23 mouse cellular contexts compared by ENCODE assay signal in the genomic region with DNA sequence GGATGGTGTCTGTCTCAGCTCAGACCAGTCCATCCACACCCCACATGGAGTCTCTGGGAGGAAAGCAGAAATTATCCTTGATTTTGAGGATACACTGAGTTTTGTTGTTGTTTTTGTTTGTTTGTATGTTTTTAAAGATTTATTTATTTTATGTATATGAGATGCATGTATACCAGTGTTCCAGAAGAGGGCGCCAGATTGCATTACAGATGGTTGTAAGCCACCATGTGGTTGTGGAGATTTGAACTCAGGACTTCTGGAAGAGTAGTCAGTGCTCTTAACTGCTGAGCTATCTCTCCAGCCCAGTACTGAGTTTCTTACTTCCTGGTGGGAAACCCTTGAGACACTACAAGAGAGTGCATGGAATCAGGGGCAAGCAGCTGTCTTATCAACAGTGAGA. TPM values are rescaled to one million over a fixed set of nuclear protein-coding genes. Genes with fewer than 3 reads are reported as not detected.
A peak's percentile ranks its signal among the peaks of the same experiment; 100 is the strongest.
DNase-seq lines count a peak whose midpoint lies in the region; ATAC-seq and TF ChIP-seq lines count a peak whose summit lies in the region.
"Had no signal": no experiment of that assay in that cellular context is flagged by ENCODE, and none has a peak within 500 bp of the region (broad histone marks: within the 10 kb centered on the region; RNA-seq: fewer than 3 reads in every experiment).

No protein-coding gene starts in this region.

- no peaks in the 10 kb centered on the region for H3K9me3 ChIP-seq in hindbrain, embryonic 10.5 days
- H3K9me3 ChIP-seq in hindbrain, embryonic 14.5 days (ENCODE audit: control insufficient read depth, low read length): no peaks in the 10 kb centered on the region
- no peaks in the 10 kb centered on the region for H3K9me3 ChIP-seq in liver, postnatal 0 days (ENCODE audit: low read length)
- no peaks in the 10 kb centered on the region for H3K9me3 ChIP-seq in liver, embryonic 12.5 days (replicated peaks)
- H3K9me3 ChIP-seq in limb, embryonic 14.5 days (ENCODE audit: control insufficient read depth, low read length): no peaks in the 10 kb centered on the region
- H3K9me3 ChIP-seq: heart, embryonic 10.5 days had no signal

- peak; percentile 45 for TF ChIP-seq CTCF in liver, postnatal 0 days (IDR thresholded peaks at IDR 0.05; ENCODE audit: low read depth)
- TF ChIP-seq CTCF in Patski (IDR thresholded peaks at IDR 0.05): peak; percentile 70

- CTCF ChIA-PET in Patski (lab: Charles Lee): interaction anchor here (0.7 to 1.8 kb wide), 5 partner anchors 9 to 105 kb away, joined by 3 to 7 read pairs (median 3); no protein-coding TSS in a partner anchor

- no peak overlapping the region for H3K4me3 ChIP-seq in hindbrain, embryonic 10.5 days
- no peak overlapping the region for H3K4me3 ChIP-seq in hindbrain, embryonic 14.5 days (replicated peaks; ENCODE audit: low read length)
- no peak overlapping the region for H3K4me3 ChIP-seq in liver, postnatal 0 days (ENCODE audit: low read depth, low read length)
- H3K4me3 ChIP-seq in liver, embryonic 12.5 days: no peak overlapping the region
- no peak overlapping the region for H3K4me3 ChIP-seq in limb, embryonic 14.5 days (replicated peaks; ENCODE audit: low read length)
- H3K4me3 ChIP-seq: heart, embryonic 10.5 days had no signal

- in situ Hi-C loops in Patski (cut with MboI; ENCODE audit: low pct_unique_long_range_greater_than_20kb): no loop called here

- peaks cover 60% of the 10 kb centered on the region for H3K4me1 ChIP-seq in hindbrain, embryonic 10.5 days (replicated peaks)
- H3K4me1 ChIP-seq in hindbrain, embryonic 14.5 days (replicated peaks; ENCODE audit: control insufficient read depth, insufficient read depth, low read length): peaks cover 9% of the 10 kb centered on the region
- H3K4me1 ChIP-seq in liver, postnatal 0 days (ENCODE audit: insufficient read depth): peaks cover 12% of the 10 kb centered on the region
- H3K4me1 ChIP-seq in liver, embryonic 12.5 days: peaks cover 14% of the 10 kb centered on the region
- peaks cover 18% of the 10 kb centered on the region for H3K4me1 ChIP-seq in limb, embryonic 14.5 days (ENCODE audit: control insufficient read depth, insufficient read depth, low read length)

- peaks cover 4% of the 10 kb centered on the region; the same call in 1 of the 2 replicates for H3K27me3 ChIP-seq in hindbrain, embryonic 10.5 days (ENCODE audit: insufficient read depth, poor library complexity, severe bottlenecking)
- H3K27me3 ChIP-seq in hindbrain, embryonic 14.5 days (ENCODE audit: control insufficient read depth, insufficient read depth, low read length): no peaks in the 10 kb centered on the region
- H3K27me3 ChIP-seq in liver, postnatal 0 days (ENCODE audit: insufficient read depth, low read length): no peaks in the 10 kb centered on the region
- H3K27me3 ChIP-seq in liver, embryonic 12.5 days (replicated peaks): no peaks in the 10 kb centered on the region
- H3K27me3 ChIP-seq in Patski: no peaks in the 10 kb centered on the region
- H3K27me3 ChIP-seq in limb, embryonic 14.5 days (ENCODE audit: control insufficient read depth, insufficient read depth, low read length): no peaks in the 10 kb centered on the region

- POLR2A ChIA-PET in Patski (lab: Charles Lee): no interaction called here

- 80% methylated on average over 1 of the region's 1 CpGs for WGBS in hindbrain, embryonic 10.5 days
- WGBS in hindbrain, embryonic 14.5 days: 92% methylated on average over 1 of the region's 1 CpGs
- WGBS in liver, postnatal 0 days (ENCODE audit: insufficient replicate concordance): 65% methylated on average over 1 of the region's 1 CpGs
- 33% methylated on average over 1 of the region's 1 CpGs for WGBS in liver, embryonic 12.5 days (ENCODE audit: insufficient replicate concordance)
- WGBS in limb, embryonic 14.5 days: 85% methylated on average over 1 of the region's 1 CpGs

- no peak overlapping the region for H3K4me2 ChIP-seq in hindbrain, embryonic 14.5 days (replicated peaks)
- H3K4me2 ChIP-seq in liver, postnatal 0 days (ENCODE audit: low read depth, low read length): no peak overlapping the region
- no peak overlapping the region for H3K4me2 ChIP-seq in liver, embryonic 12.5 days
- no peak overlapping the region for H3K4me2 ChIP-seq in limb, embryonic 14.5 days (replicated peaks; ENCODE audit: low read depth, low read length, severe bottlenecking)

- no peak for DNase-seq in hindbrain, embryonic 10.5 days (ENCODE audit: low spot score)
- DNase-seq in hindbrain, embryonic 14.5 days (ENCODE audit: low spot score): no peak
- DNase-seq in liver, postnatal 0 days: no peak
- no peak for DNase-seq in Patski (ENCODE audit: low read depth, low spot score)
- DNase-seq in limb, embryonic 14.5 days (ENCODE audit: low spot score): peak; percentile 25
- DNase-seq in T-cell, adult 2 months (ENCODE audit: low spot score): no peak
- DNase-seq: cerebellum, adult 11 months; gastrocnemius, postnatal 25 days; heart, postnatal 36 days; kidney, postnatal 14 days; lung, adult 18-20 months; right cerebral cortex, postnatal 4 days had no signal

- H3K9ac ChIP-seq in hindbrain, embryonic 14.5 days: no peak overlapping the region
- H3K9ac ChIP-seq in liver, postnatal 0 days (replicated peaks): no peak overlapping the region
- H3K9ac ChIP-seq in liver, embryonic 12.5 days: no peak overlapping the region
- H3K9ac ChIP-seq in limb, embryonic 14.5 days (ENCODE audit: low read depth, low read length, severe bottlenecking): no peak overlapping the region

- no peak for TF ChIP-seq EP300 in liver, postnatal 0 days (IDR thresholded peaks at IDR 0.05; ENCODE audit: low read depth)

- ATAC-seq in hindbrain, embryonic 14.5 days (ENCODE audit: low FRiP score): no peak
- no peak for ATAC-seq in liver, postnatal 0 days
- no peak for ATAC-seq in liver, embryonic 12.5 days
- ATAC-seq in Patski: no peak
- ATAC-seq in limb, embryonic 14.5 days (ENCODE audit: low FRiP score, low read depth): no peak
- no peak for ATAC-seq in erythroid progenitor cell, adult 5-6 weeks (replicated peaks; ENCODE audit: low FRiP score, poor library complexity, severe bottlenecking)
- ATAC-seq: forebrain, embryonic 14.5 days had no signal

- no peak for TF ChIP-seq POLR2A in limb, embryonic 14.5 days (IDR thresholded peaks at IDR 0.05; ENCODE audit: borderline replicate concordance, extremely low read depth, insufficient read depth, insufficient read length)

- H3K27ac ChIP-seq in hindbrain, embryonic 10.5 days: 0 out of 2 replicates have a peak overlapping the region, but pooled peaks have one; percentile 6
- H3K27ac ChIP-seq in hindbrain, embryonic 14.5 days: no peak overlapping the region
- H3K27ac ChIP-seq in liver, postnatal 0 days (ENCODE audit: low read depth): no peak overlapping the region
- no peak overlapping the region for H3K27ac ChIP-seq in liver, embryonic 12.5 days
- H3K27ac ChIP-seq in limb, embryonic 14.5 days (replicated peaks; ENCODE audit: low read depth, low read length): no peak overlapping the region
- H3K27ac ChIP-seq: heart, embryonic 10.5 days had no signal

- H3K36me3 ChIP-seq in hindbrain, embryonic 10.5 days: no peaks in the 10 kb centered on the region
- H3K36me3 ChIP-seq in hindbrain, embryonic 14.5 days (replicated peaks; ENCODE audit: control insufficient read depth, insufficient read depth): no peaks in the 10 kb centered on the region
- no peaks in the 10 kb centered on the region for H3K36me3 ChIP-seq in liver, postnatal 0 days (replicated peaks; ENCODE audit: insufficient read depth, low read length)
- no peaks in the 10 kb centered on the region for H3K36me3 ChIP-seq in liver, embryonic 12.5 days
- no peaks in the 10 kb centered on the region for H3K36me3 ChIP-seq in limb, embryonic 14.5 days (ENCODE audit: control insufficient read depth, insufficient read depth, low read length)
- H3K36me3 ChIP-seq: heart, embryonic 10.5 days had no signal

RNA-seq across cellular contexts. Expression of gene Gpr142, which starts 10.6 kb away (rescaled TPM):
- 0.37 and 0.77 TPM in 2 replicates for polyA plus RNA-seq in hindbrain, embryonic 10.5 days (2016; fragmentation: Nextera tagmentation; extraction: Ambion mirVana)
- not detected in 2 replicates for polyA plus RNA-seq in hindbrain, embryonic 14.5 days (2014; fragmentation: Nextera tagmentation; extraction: Ambion mirVana)
- polyA plus RNA-seq in liver, postnatal 0 days (2015; fragmentation: Nextera tagmentation; extraction: Ambion mirVana): not detected in 2 replicates
- not detected in 2 replicates for polyA plus RNA-seq in liver, embryonic 12.5 days (2016; fragmentation: Nextera tagmentation; extraction: Ambion mirVana)
- polyA plus RNA-seq in Patski (2021): 0.12 TPM
- 0.19 TPM in 1 of 2 replicates, not detected in the other for polyA plus RNA-seq in limb, embryonic 14.5 days (2012; rRNA removed)
- polyA plus RNA-seq in limb, embryonic 14.5 days (2014; fragmentation: Nextera tagmentation; extraction: Ambion mirVana): not detected in 2 replicates
- total RNA-seq in erythroid progenitor cell, adult 5-6 weeks (2015; ENCODE audit: low replicate concordance): not detected in 2 replicates
- total RNA-seq in erythroid progenitor cell, adult 5-6 weeks (2017; ENCODE audit: low replicate concordance): not detected in 2 replicates
- total RNA-seq: gastrocnemius, postnatal 25 days; heart, postnatal 36 days; layer of hippocampus, postnatal 14 days; left cerebral cortex, postnatal 36 days; megakaryocyte, adult 5-6 weeks; monocyte, adult 5-6 weeks had no signal
- polyA plus RNA-seq: forebrain, embryonic 14.5 days; heart, embryonic 10.5 days; intestine, embryonic 14.5 days; neural tube, embryonic 14.5 days; thymus, postnatal 0 days had no signal

RNA-seq across cellular contexts. Expression of gene Btbd17, which starts 13.6 kb away (rescaled TPM):
- polyA plus RNA-seq in hindbrain, embryonic 10.5 days (2016; fragmentation: Nextera tagmentation; extraction: Ambion mirVana): 50.8 and 60.0 TPM in 2 replicates
- 20.0 and 22.1 TPM in 2 replicates for polyA plus RNA-seq in hindbrain, embryonic 14.5 days (2014; fragmentation: Nextera tagmentation; extraction: Ambion mirVana)
- not detected in 2 replicates for polyA plus RNA-seq in liver, postnatal 0 days (2015; fragmentation: Nextera tagmentation; extraction: Ambion mirVana)
- polyA plus RNA-seq in liver, embryonic 12.5 days (2016; fragmentation: Nextera tagmentation; extraction: Ambion mirVana): not detected in 2 replicates
- polyA plus RNA-seq in Patski (2021): 0.45 TPM
- 2.7 and 3.2 TPM in 2 replicates for polyA plus RNA-seq in limb, embryonic 14.5 days (2012; rRNA removed)
- polyA plus RNA-seq in limb, embryonic 14.5 days (2014; fragmentation: Nextera tagmentation; extraction: Ambion mirVana): 1.00 and 1.4 TPM in 2 replicates
- total RNA-seq in erythroid progenitor cell, adult 5-6 weeks (2015; ENCODE audit: low replicate concordance): not detected in 2 replicates
- total RNA-seq in erythroid progenitor cell, adult 5-6 weeks (2017; ENCODE audit: low replicate concordance): not detected in 2 replicates
- total RNA-seq: gastrocnemius, postnatal 25 days; heart, postnatal 36 days; megakaryocyte, adult 5-6 weeks; monocyte, adult 5-6 weeks had no signal
- polyA plus RNA-seq: thymus, postnatal 0 days had no signal

RNA-seq across cellular contexts. Expression of gene Gprc5c, which starts 41.6 kb away (rescaled TPM):
- 31.5 and 42.9 TPM in 2 replicates for polyA plus RNA-seq in hindbrain, embryonic 10.5 days (2016; fragmentation: Nextera tagmentation; extraction: Ambion mirVana)
- 8.5 and 9.9 TPM in 2 replicates for polyA plus RNA-seq in hindbrain, embryonic 14.5 days (2014; fragmentation: Nextera tagmentation; extraction: Ambion mirVana)
- polyA plus RNA-seq in liver, postnatal 0 days (2015; fragmentation: Nextera tagmentation; extraction: Ambion mirVana): 23.2 and 24.9 TPM in 2 replicates
- polyA plus RNA-seq in liver, embryonic 12.5 days (2016; fragmentation: Nextera tagmentation; extraction: Ambion mirVana): 14.3 TPM in 2 replicates
- polyA plus RNA-seq in Patski (2021): 234 TPM
- 34.1 and 48.8 TPM in 2 replicates for polyA plus RNA-seq in limb, embryonic 14.5 days (2012; rRNA removed)
- polyA plus RNA-seq in limb, embryonic 14.5 days (2014; fragmentation: Nextera tagmentation; extraction: Ambion mirVana): 35.5 and 42.3 TPM in 2 replicates
- total RNA-seq in erythroid progenitor cell, adult 5-6 weeks (2015; ENCODE audit: low replicate concordance): not detected in 2 replicates
- not detected in 2 replicates for total RNA-seq in erythroid progenitor cell, adult 5-6 weeks (2017; ENCODE audit: low replicate concordance)

RNA-seq across cellular contexts. Expression of gene Kif19a, which starts 44.2 kb away (rescaled TPM):
- polyA plus RNA-seq in hindbrain, embryonic 10.5 days (2016; fragmentation: Nextera tagmentation; extraction: Ambion mirVana): 1.1 and 3.8 TPM in 2 replicates
- 0.99 and 1.4 TPM in 2 replicates for polyA plus RNA-seq in hindbrain, embryonic 14.5 days (2014; fragmentation: Nextera tagmentation; extraction: Ambion mirVana)
- 0.11 and 0.13 TPM in 2 replicates for polyA plus RNA-seq in liver, postnatal 0 days (2015; fragmentation: Nextera tagmentation; extraction: Ambion mirVana)
- 0.13 TPM in 1 of 2 replicates, not detected in the other for polyA plus RNA-seq in liver, embryonic 12.5 days (2016; fragmentation: Nextera tagmentation; extraction: Ambion mirVana)
- polyA plus RNA-seq in Patski (2021): 0.49 TPM
- 0.93 and 1.1 TPM in 2 replicates for polyA plus RNA-seq in limb, embryonic 14.5 days (2012; rRNA removed)
- 0.17 and 0.39 TPM in 2 replicates for polyA plus RNA-seq in limb, embryonic 14.5 days (2014; fragmentation: Nextera tagmentation; extraction: Ambion mirVana)
- total RNA-seq in erythroid progenitor cell, adult 5-6 weeks (2015; ENCODE audit: low replicate concordance): not detected in 2 replicates
- not detected in 2 replicates for total RNA-seq in erythroid progenitor cell, adult 5-6 weeks (2017; ENCODE audit: low replicate concordance)
